ENCODE assay signal across 15 mouse cellular contexts in the genomic region with DNA sequence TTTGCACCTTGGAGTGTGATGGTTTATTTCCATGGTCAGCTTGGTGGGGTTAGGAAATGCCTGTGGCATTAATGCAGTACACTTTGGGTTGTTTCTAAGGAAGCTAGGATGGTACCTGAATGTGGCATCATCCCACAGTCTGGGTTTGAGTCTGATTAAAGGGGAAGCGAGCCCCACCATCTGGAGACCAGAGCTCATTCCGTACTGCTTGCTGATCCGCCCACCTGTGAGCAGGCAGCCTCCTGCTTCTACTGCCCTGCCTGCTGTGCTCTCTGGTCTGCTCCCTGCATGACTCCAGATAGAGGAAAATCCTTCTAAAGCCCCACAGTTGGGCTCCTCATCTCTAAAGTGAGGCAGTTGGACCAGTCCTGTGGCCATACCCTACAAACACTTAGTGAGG.
DNase-seq lines count a peak whose midpoint lies in the region; ATAC-seq and TF ChIP-seq lines count a peak whose summit lies in the region.
"Had no signal": no experiment of that assay in that cellular context is flagged by ENCODE, and none has a peak within 500 bp of the region (broad histone marks: within the 10 kb centered on the region; RNA-seq: fewer than 3 reads in every experiment).

No protein-coding gene starts in this region.

- TF ChIP-seq EP300 in heart, adult 2 months (IDR thresholded peaks at IDR 0.05; ENCODE audit: insufficient read depth, low read depth, low read length), result no peak

- 0 out of 2 replicates have a peak, but pooled peaks have one; percentile 29 for ATAC-seq in limb, embryonic 12.5 days (ENCODE audit: insufficient number of reproducible peaks, insufficient read depth, low FRiP score, low TSS enrichment, low read depth)
- ATAC-seq: lung, postnatal 0 days had no signal

- TF ChIP-seq CTCF in heart, adult 2 months (IDR thresholded peaks at IDR 0.05), result no peak
- no peak for TF ChIP-seq CTCF in olfactory bulb, adult 2 months (IDR thresholded peaks at IDR 0.05; ENCODE audit: insufficient read depth, low read depth, low read length)

- no peak overlapping the region for H3K4me3 ChIP-seq in heart, embryonic 10.5 days
- H3K4me3 ChIP-seq in heart, adult 2 months, result no peak overlapping the region
- no peak overlapping the region for H3K4me3 ChIP-seq in limb, embryonic 12.5 days (replicated peaks)
- H3K4me3 ChIP-seq in olfactory bulb, adult 2 months (ENCODE audit: insufficient read depth, low read depth, low read length), result no peak overlapping the region

- H3K4me2 ChIP-seq in limb, embryonic 12.5 days, result no peak overlapping the region

- 45% methylated on average over 3 of the region's 3 CpGs for WGBS in heart, embryonic 10.5 days
- WGBS in heart, adult 2 months, result 87% methylated on average over 3 of the region's 3 CpGs
- 20% methylated on average over 3 of the region's 3 CpGs for WGBS in limb, embryonic 12.5 days
- 65% methylated on average over 3 of the region's 3 CpGs for WGBS in olfactory bulb, adult 2 months

- no peak overlapping the region for H3K9ac ChIP-seq in heart, adult 2 months (ENCODE audit: low read depth, low read length)
- no peak overlapping the region for H3K9ac ChIP-seq in limb, embryonic 12.5 days (replicated peaks)
- H3K9ac ChIP-seq: liver, embryonic 14.5 days had no signal

- no peak overlapping the region for H3K27ac ChIP-seq in heart, embryonic 10.5 days
- H3K27ac ChIP-seq in heart, adult 2 months, result no peak overlapping the region
- H3K27ac ChIP-seq in limb, embryonic 12.5 days, result peak overlapping the region; percentile 70; the same call in 1 of the 2 replicates
- peak overlapping the region; percentile 55 for H3K27ac ChIP-seq in olfactory bulb, adult 2 months (ENCODE audit: insufficient read depth, low read depth, low read length)
- H3K27ac ChIP-seq: liver, embryonic 14.5 days had no signal

- TF ChIP-seq POLR2A in heart, adult 2 months (IDR thresholded peaks at IDR 0.05; ENCODE audit: insufficient read depth, low read depth, low read length), result no peak
- TF ChIP-seq POLR2A in olfactory bulb, adult 2 months (IDR thresholded peaks at IDR 0.05; ENCODE audit: insufficient read depth, low read depth, low read length), result no peak

- H3K27me3 ChIP-seq in heart, embryonic 10.5 days (ENCODE audit: insufficient read depth, poor library complexity, severe bottlenecking), result 0 out of 2 replicates have a peak, but pooled peaks cover 2% of the 10 kb centered on the region
- H3K27me3 ChIP-seq in heart, adult 2 months (ENCODE audit: control insufficient read depth, insufficient read depth, low read length), result no peaks in the 10 kb centered on the region
- no peaks in the 10 kb centered on the region for H3K27me3 ChIP-seq in limb, embryonic 12.5 days

- DNase-seq in heart, embryonic 10.5 days (ENCODE audit: low spot score), result peak; percentile 56
- DNase-seq in heart, adult 2 months, result no peak
- peak; percentile 64 for DNase-seq in layer of hippocampus, adult 9-11 months
- no peak for DNase-seq in layer of hippocampus, adult 9-10 months (ENCODE audit: low spot score)
- no peak for DNase-seq in gastrocnemius, adult 8-10 months (ENCODE audit: low spot score in 2 of 2)
- DNase-seq: adrenal gland, adult 2 months; cerebellum, adult 11-12 months; kidney, adult 8-10 months; right cerebral cortex, postnatal 25 days; thymus, postnatal 4 days had no signal

- H3K36me3 ChIP-seq in heart, embryonic 10.5 days, result no peaks in the 10 kb centered on the region
- no peaks in the 10 kb centered on the region for H3K36me3 ChIP-seq in heart, adult 2 months (ENCODE audit: control insufficient read depth, insufficient read depth, low read length)
- H3K36me3 ChIP-seq in limb, embryonic 12.5 days, result no peaks in the 10 kb centered on the region
- H3K36me3 ChIP-seq: G1E had no signal

- intact Hi-C loops in heart, adult 2 months (cut with DNase I), result no loop called here

- H3K9me3 ChIP-seq in heart, embryonic 10.5 days, result no peaks in the 10 kb centered on the region
- H3K9me3 ChIP-seq in limb, embryonic 12.5 days, result no peaks in the 10 kb centered on the region
- H3K9me3 ChIP-seq: G1E had no signal

- 0 out of 2 replicates have a peak, but pooled peaks cover 6% of the 10 kb centered on the region for H3K4me1 ChIP-seq in heart, embryonic 10.5 days
- no peaks in the 10 kb centered on the region for H3K4me1 ChIP-seq in heart, adult 2 months (ENCODE audit: control insufficient read depth, insufficient read depth, low read length)
- peaks cover 30% of the 10 kb centered on the region for H3K4me1 ChIP-seq in limb, embryonic 12.5 days (replicated peaks)
- peaks cover 8% of the 10 kb centered on the region for H3K4me1 ChIP-seq in olfactory bulb, adult 2 months (ENCODE audit: control insufficient read depth, insufficient read depth, low read length)

- H3K79me2 ChIP-seq in heart, adult 2 months (replicated peaks; ENCODE audit: control insufficient read depth, insufficient read depth, low read length), result no peaks in the 10 kb centered on the region

Comparison
In these comparisons a context has a peak if more than half of its experiments do, and no peak if none do; other contexts are left out.
1. DNase-seq: peak in heart, embryonic 10.5 days (single experiment) and layer of hippocampus, adult 9-11 months (single experiment); none in heart, adult 2 months (0 of 2), layer of hippocampus, adult 9-10 months (single experiment) and gastrocnemius, adult 8-10 months (0 of 2).
2. H3K27ac ChIP-seq: peak in limb, embryonic 12.5 days (single experiment) and olfactory bulb, adult 2 months (single experiment); none in heart, embryonic 10.5 days (single experiment) and heart, adult 2 months (single experiment).